Mouse (Mus musculus) heart, postnatal 10 days (tissue): ENCODE data around the gene Nudt9. TPM values are rescaled to one million over a fixed set of nuclear protein-coding genes. Genes with fewer than 3 reads are reported as not detected.
A peak's percentile ranks its signal among the peaks of the same experiment; 100 is the strongest.
"Not testable (repeated sequence)": the region's sequence is repeated elsewhere in the genome, so short reads cannot be mapped to it uniquely, and the experiment has no call there.

Experiments used
- DNase-seq, 2 experiments: peaks; one replicate each; pipeline ENCODE4 v3.0.0; 2021
- intact Hi-C: fragments of 180-260 bp; cut with DNase I; formaldehyde crosslinking; loops from one replicate; pipeline ENCODE4 v1.15.1; 2025
- total RNA-seq, 2 experiments: library from RNA; stranded (reverse); gene quantifications; 2 replicates each; pipeline ENCODE4 v1.2.3; 2021

Nudt9 gene
- total RNA-seq, result 10 to 100 TPM; 45.8 to 46.6 TPM

DNA sequence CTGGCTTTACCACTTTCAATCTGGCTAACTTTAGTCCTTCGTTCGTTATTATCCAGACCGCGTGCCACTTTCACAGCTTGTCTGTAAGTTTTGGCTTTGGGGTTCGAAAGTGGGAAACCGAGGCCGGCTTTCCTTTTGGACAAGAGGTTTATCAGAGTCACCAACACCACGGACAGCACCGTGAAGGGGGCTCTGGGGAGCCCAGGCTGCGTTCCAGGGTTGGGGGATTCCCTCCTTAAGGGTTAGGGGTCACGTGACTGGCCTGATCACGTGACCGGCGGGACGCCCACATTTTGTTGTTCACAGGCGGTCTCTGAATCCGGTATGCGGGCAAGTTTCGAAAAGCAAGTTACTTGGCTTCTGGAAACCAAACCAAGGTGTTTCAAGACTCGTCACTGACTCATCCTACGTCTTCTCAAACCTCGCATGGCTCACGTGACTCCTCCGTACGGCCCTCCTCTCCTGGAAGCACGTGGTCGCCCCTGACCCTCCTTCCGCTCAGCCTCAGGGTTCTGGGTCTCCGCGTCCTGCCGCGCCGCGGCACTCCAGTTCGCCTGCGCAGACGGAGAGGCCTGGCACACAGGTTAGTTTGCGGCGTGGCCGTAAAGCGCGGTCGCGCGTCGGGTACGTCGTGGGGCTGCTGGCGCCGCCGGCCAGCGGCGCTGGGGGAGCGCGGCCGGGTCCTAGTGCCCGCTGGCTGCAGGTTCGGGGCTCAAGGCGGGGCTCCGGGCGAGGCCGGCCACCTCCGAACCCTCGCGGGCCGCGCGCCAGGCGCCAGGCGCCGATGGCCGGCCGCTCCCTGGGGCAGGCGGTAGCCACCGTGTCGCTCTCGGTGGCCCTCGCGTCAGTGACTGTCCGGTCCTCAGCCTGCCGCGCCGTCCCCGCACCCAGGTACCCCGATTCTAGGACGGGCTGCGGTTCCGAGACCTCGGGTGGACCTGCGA lies at the start of gene Nudt9:
Gene Nudt9, plus strand, starts transcription at position 51 of the 944 bp plus-strand sequence.
- intact Hi-C loops, result loop anchor here (2.0 kb wide), 1 partner anchor 26 kb away; the partner anchor contains the start of gene Hsd17b11

DNA sequence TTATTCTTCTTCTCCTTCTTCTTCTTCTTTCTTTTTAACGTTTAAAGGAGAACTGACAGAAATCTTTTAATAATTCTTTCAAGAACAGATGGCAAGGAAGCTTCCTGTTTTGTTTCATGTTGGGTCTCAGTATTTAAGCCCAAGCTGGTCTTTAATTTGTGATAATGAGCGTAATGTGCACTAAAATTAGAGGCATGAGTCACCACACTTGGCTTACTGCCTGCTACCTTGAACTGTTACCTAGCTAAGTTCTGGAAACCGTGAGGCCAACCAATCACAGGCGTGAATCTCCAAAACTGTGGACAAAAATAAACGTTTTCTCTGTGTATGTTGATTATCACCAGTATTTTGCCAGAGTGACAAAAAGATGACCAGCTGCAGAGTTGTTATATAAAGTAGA lies 47.4 kb upstream of the Nudt9 start:
- peak; percentile 74 to 75 for DNase-seq
- intact Hi-C loops, result loop anchor here (1.0 to 10.0 kb wide), 4 partner anchors 41 to 340 kb away; no protein-coding TSS in a partner anchor

More for the DNA sequence above, at the start of gene Nudt9:
- DNase-seq, result peak; percentile 99

DNA sequence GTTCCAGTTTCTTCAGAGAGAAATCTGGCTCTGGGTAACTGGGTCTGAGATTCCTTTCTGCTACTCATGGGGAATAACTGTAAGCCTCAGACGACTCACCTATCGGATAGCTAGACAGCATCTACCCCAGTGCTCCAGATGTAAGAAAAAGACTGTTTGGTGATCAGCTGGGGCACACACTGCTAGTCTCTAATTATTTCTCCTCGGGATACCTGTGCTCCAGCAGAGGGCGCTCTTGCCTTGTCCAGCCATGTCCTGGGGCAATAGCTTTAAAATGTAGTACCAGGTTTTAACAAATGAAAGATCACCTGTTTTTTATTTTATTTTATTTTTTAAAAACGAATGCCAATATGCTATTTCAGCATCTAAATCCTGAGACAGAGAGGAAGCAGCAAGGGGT lies 46.4 kb upstream of the Nudt9 start:
- intact Hi-C loops, result loop anchor here (1.0 to 10.0 kb wide), 5 partner anchors 40 to 455 kb away; partner anchors contain the start of gene Pkd2
- DNase-seq, result peak; percentile 87 to 91

DNA sequence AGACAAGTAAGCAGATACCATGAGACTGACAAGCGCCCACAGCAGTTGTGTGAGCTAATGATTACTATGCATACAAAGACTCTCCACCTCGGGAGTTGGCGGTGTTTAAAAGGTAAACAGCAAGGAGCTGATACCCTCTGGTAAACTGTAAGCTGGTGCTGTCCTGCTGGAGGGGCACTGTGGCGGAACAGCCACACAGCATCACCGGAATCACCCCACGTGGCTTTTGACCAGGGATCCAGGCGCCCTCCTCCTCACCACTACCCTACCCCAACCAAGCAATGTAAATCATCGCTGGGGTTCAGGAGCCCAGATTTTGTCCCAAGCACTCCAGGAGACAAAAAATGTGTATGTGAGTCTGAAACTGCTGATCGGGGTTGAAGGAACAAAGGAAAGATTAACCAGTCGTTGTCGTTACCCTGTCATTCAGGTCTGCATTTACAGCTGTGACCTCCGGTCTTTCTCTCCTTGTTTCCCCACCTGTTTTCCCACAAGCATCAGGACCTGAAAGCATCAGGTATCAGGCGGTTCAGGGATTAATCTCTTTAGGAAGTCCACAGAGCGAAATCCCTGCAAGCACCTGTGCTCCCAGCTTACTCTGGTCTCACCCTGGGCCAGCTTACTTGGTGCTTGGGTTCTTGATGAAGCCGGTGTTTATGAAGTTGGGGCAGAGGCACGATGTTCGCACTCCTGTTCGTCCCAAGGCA lies 43.4 kb upstream of the Nudt9 start:
- intact Hi-C loops, result loop anchor here (10.0 kb wide), 1 partner anchor 452 kb away; the partner anchor contains the start of gene Pkd2
- DNase-seq, result no peak

DNA sequence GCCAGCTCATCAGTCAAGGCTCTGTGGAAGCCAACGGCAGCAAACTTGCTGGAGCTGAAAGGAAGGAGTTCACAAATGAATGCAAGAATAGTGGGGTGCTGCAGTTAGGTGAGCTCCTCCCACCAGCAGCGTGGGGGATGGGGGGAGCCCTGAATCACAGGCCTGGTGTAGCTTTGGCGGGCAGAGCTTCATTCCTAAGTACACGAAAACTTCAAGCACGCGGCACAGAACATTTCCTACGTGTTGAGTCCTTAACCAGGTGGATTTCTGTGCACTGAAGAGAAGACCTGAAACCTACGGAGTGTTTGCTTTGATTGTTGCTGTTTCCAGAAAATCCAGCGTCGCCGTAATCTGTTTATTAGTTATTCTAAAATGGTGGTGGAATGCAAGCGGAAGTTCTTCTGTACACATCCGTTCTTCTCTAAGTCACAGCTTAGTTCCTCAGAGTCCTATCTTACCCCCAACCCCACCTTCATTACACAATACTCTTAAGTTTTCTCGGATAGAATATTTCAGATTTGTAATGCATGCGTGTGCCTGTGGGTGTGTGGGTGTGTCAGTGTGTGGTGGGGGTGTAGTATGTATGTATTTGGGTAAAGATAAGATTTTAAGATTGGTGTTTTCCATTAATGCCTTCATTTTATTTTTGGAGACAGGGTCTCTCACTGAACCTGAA lies 42.7 kb upstream of the Nudt9 start:
- no peak for DNase-seq
- intact Hi-C loops, result loop anchor here (10.0 kb wide), 1 partner anchor 451 kb away; the partner anchor contains the start of gene Pkd2

DNA sequence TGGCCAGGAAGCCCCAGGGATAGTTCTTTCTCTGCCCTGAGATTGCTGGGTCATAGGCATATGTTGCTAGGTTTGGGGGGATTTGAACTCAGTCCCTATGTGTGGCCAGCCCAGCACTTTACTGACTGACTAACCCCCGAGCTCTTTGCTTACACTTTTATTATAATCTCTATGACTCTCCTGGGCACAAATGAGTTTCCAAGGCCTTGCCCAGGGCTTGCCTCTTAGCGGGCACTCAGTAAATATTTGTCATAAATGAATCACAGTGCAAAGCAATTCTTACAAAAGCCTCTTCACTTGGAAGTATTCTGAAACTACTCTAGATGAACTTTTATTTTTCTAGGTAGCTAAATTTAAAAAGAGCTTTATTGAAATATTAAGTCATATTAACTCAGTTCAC lies 42.2 kb upstream of the Nudt9 start:
- no peak for DNase-seq
- intact Hi-C loops, result loop anchor here (10.0 kb wide), 1 partner anchor 451 kb away; the partner anchor contains the start of gene Pkd2

DNA sequence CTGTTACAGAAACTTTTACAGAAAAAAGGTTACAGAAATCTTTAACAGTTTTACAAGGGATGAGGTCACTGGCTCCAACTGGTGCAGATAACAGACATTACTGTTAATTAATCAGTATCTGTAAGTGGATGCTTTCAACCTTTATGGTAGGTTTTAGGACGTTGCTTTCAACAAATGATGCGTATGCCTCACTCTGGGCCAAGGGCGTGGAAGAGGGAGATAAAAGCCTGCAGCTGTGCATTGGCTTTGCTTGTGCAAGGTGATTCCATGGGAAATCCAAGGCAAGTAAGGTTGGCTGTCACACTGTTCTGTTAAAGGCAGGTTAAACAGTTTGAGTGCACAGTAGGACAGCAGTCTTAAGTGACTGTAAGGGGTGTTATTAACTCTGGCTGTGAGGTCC lies 39.3 kb upstream of the Nudt9 start:
- intact Hi-C loops, result loop anchor here (10.0 kb wide), 1 partner anchor 448 kb away; the partner anchor contains the start of gene Pkd2
- DNase-seq, result no peak

DNA sequence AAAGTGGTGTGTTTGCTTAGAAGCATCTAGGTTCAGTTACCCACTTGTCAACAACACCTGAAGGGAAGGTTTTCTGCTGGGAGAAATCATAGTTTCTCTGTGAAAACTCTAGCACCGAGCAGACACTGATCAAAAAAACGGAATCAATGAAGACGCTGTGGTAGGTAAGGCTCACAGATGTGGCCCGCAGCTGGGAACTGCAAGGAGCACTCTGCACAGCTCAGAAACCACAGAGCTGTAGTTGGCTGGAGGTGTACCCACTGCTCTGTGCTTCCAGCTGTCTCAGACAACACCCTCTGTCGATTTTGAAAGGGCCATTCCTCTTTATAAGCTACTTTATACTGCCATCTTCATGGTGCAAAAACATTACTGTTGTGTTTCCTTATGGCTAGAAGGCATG lies 38.3 kb upstream of the Nudt9 start:
- intact Hi-C loops, result loop anchor here (10.0 kb wide), 1 partner anchor 447 kb away; the partner anchor contains the start of gene Pkd2
- DNase-seq, result no peak

DNA sequence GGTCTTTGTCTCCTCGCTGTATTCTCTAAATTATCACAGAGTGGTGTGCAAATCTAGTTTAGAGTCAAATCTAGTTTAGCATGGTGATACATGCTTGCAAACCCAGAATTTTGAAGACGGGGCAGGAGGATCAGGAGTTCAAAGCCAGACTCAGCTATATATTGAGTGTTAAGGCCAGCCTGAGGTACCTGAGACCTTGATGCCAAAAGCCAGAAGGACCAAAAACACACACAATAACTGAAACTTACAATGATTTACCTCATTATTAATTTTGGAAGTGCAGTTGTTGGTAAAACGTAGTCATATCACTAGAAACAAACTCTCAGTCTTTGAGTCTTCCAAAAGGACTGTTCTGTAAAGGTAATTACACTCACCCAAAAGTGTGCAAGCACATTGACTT lies 36.7 kb upstream of the Nudt9 start:
- intact Hi-C loops, result loop anchor here (10.0 kb wide), 1 partner anchor 445 kb away; the partner anchor contains the start of gene Pkd2
- DNase-seq, result no peak

DNA sequence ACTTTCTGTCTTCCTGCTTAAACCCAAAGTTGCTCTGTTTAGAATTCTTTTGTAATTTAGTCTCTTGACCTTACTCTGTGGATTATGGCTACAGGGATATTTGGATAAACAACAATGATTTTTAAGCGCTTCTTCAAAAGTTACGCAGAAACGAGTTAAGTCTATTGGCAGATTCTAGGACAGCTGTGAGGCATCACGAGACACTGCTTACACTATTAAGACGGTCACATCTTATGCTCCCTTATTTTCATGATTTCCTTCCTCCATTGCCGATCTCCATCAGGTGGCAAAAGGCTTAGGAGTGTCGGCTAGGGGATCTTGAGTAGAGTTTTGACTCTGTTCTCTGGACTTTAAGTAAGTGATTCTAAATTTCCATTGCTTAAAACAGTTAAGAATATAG lies 35.8 kb upstream of the Nudt9 start:
- intact Hi-C loops, result no loop called here
- DNase-seq, result no peak

DNA sequence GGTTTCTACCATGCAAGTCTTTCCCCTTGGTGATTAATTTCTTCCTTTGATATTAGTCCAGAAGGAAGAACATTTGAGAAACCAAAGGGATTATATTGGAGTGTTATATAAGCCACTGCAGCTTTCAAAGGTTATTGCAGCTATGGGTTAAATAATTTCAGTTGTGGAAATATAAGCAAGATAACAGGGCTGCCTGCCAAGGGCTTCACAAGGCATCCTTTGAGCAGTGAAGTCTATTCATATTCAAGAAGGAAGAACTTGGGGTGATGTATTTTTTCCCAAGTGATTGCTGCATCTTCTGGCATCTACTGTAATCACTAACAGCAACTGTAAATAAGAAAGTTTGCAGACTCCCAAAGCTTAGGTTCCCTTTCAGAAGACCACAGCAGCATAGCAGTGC lies 34.7 kb upstream of the Nudt9 start:
- no peak for DNase-seq
- intact Hi-C loops, result no loop called here

DNA sequence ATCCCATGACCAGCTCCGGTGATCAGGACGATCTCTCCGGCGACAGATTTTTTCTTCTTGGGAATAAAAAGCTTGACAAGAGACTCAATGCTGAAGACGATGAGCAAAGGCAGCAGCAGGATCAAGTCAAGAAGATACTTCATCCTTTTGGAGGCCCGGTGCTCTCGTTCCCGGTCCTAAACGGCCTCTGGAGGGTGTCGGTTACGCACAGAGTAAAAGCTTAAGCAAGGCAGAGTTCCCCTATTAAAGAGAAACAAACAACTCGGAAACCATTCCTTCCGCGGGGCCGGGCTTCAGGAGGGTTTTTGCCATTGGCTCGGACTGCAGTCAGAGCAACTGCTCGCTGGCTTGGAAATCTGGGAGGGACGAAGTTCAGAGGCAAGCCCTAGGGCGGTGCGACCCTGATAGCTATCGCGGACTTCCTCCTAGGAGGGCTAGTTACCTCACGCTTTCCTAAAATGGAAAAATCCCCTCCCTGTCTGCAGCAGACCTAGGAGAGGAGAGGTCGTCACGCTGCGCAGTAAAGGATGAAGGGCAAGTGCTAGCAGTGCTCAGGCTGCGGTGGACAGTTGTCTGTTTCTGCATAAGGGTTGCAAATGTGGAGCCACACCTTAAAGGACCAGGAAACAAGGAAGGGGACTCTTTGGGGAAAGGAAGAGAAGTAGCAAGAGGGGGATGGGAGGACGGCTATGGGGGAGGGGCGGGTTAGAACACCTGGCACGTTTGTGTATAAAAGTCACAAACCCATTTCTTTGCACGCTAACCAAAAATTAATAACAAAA lies 24.3 kb upstream of the Nudt9 start, which contains the start of gene Hsd17b11:
Gene Hsd17b11, minus strand, starts transcription at position 323 of the 782 bp plus-strand sequence.
- intact Hi-C loops, result loop anchor here (2.0 kb wide), 1 partner anchor 25 kb away; the partner anchor contains the start of gene Nudt9
- DNase-seq, result peak; percentile 90 to 92

DNA sequence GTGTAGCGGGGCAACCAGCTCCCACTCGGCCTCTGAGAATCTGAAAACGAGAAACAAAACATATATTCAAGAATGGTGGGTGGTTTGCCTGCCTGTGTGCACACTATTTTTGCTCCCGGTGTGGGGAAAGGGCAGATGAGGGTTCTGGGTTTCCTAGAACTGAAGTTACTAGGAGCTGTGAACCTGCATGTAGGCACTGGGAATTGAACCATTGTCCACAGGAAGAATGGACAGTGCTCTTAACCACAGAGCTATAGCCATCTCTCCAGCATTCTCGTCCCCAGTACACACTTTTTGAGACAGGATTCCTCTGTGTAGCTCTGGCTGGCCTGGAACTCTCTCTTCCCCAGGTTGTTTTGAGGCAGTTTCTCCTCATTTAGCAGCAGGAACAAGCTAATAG lies 23.5 kb upstream of the Nudt9 start:
- peak in 1 of 2 experiments; percentile 21 for DNase-seq
- intact Hi-C loops, result no loop called here

DNA sequence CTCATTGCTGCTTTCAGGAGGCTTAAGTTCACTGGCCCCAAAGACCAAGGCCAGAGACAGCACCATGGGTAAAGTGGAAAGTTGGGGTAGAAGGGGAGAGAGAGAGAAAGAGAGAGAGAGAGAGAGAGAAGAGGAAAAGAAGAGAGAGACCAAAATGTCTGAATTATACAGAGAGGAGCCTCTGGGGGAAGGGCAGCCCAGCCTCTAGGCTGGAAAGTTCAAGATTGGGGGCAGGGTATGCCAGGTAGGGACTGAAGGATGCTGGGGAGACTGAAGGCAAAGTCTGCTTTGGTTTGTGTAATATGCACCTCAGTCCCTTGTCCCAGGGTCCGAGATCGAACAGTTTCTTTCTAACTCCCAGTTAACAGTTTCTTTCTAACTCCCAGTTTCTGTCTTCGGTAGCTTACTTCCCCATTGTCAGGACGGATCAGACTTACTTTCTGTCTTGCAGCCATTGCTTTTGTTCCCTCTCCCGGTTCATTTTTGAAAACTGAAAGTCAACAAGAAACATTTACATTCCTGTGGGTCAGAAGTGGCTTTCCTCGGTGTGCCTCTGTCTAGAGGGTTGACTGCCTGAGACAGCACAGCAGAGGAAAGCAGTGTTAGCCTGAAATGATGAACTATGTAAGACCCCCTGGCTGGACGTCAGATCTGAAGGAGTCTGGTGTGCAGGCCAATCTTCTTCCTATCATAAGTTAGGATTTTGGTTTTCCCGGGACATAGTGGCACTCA lies 22.7 kb upstream of the Nudt9 start:
- DNase-seq, result no peak
- intact Hi-C loops, result no loop called here

DNA sequence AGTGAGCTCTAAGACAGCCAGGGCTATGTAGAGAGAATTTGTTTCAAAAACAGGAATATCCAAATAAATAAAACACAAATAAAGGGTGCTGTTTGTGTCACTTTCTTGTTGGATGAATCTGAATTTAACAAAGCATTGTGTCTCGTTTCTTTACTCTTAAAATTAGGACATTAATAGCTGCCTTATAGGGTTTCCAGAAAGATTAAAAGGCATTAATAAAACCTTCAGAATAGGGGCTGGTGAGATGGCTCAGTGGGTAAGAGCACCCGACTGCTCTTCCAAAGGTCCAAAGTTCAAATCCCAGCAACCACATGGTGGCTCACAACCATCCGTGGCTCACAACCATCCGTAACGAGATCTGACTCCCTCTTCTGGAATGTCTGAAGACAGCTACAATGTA lies 21.9 kb upstream of the Nudt9 start:
- DNase-seq, intact Hi-C loops: not testable (repeated sequence)

DNA sequence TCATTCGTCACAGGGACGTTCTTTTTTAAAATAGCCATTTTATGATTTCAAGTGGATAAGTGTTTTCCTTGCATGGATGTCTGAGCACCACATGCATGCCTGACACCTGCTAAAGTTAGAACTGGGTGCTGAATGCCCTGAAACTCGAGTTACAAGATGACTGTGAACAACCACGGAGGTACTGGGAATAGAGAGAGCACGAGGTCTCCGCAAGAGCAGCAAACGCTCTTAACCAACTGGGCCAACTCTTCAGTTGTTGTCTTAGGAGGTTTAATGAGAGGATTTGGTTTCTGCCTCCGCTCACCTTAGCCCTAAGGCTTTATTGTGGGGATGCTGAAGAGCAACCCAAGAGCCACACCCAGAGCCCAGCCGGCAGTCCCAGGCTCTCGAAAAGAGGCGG lies 21.3 kb upstream of the Nudt9 start:
- intact Hi-C loops, result no loop called here
- DNase-seq, result no peak

DNA sequence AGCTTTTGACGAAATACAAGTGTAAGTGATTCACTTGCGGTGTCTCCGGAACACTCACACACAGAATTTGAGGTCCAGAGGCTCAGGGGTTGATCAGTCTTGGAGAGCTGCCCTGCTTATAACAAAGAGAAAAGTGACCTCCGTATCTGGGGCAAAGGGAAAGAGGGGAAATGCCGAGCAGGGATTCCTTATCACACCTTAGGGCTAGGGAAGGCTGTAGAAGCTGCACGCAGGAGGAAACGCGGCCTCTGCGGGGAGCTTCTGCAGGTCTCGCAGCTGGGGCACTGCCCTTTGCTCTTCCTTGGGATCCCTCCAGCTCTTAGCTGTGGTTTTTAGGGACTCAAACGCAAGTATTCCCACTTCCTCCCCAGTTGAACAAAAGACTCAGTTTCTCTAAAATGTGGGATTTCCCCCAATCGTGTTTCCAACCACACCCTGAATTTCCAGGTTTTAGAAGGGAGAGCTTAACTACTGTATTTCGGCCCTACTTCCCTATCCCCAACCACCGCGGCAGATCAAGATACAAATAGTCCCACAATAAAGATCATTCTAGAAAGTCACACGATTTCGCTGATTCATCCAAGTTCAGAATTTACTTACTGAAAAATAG lies 20.8 kb upstream of the Nudt9 start:
- peak; percentile 29 to 30 for DNase-seq
- intact Hi-C loops, result no loop called here

DNA sequence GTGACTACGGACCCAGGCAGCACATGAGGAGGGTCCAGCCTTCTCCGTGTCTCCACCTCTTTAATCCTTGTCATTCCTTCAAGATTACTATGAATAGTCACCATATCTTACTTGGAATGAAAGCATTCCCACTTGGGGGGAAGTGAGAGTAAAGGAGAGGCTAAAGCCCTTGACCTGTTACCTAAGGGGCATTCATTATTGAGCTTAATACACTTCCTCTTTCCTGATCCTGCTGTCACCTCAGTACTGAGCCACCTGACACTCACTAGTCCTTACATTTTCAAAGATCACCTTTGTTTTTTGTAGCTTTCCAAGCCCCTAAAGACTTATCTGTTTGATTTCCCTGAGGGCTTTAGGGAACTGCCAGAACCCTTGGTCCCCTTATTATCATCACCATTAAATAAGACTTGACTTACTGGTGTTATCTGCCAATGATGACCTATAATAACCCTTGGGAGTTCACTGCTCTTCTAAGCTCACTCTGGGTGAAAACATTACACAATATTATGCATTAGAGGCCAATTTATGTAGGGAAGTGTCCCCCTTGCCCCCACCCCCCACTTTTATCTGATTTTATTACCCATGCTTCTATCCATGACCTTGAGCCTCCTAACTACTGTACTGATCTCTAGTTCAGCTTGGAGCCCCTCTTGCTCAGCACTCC lies 13.5 kb upstream of the Nudt9 start:
- DNase-seq, result no peak
- intact Hi-C loops, result no loop called here
